Mouse (Mus musculus) yolk sac, embryonic 10.5 days (tissue): ENCODE results near the gene Gm10295.

Experiments used
- DNase-seq: peaks from one replicate; pipeline ENCODE4 v3.0.0-alpha.2; 2017; ENCODE audit warnings: low spot score

The Gm10295 gene

GRCm38 (mm10) chr7:71355596-71355995, 4.3 kb upstream of the Gm10295 start:
- DNase-seq, result no peak

GRCm38 (mm10) chr7:71348922-71349321, 2.4 kb downstream of the Gm10295 start:
- no peak for DNase-seq

- DNase-seq, result no peak
Measured at GRCm38 (mm10) chr7:71324919-71325583, 26.2 kb downstream of the Gm10295 start.

GRCm38 (mm10) chr7:71313148-71313765, 38.0 kb downstream of the Gm10295 start:
- no peak for DNase-seq

GRCm38 (mm10) chr7:71312375-71312774, 38.9 kb downstream of the Gm10295 start:
- DNase-seq, result no peak

GRCm38 (mm10) chr7:71311411-71311810, 39.9 kb downstream of the Gm10295 start:
- DNase-seq, result peak; percentile 24

GRCm38 (mm10) chr7:71308051-71308450, 43.2 kb downstream of the Gm10295 start:
- no peak for DNase-seq

GRCm38 (mm10) chr7:71302714-71303113, 48.6 kb downstream of the Gm10295 start:
- no peak for DNase-seq
